Mouse (Mus musculus) CH12.LX (cell line): Measurements from ENCODE around the gene Olfr1150-ps1. TPM values are rescaled to one million over a fixed set of nuclear protein-coding genes. Genes with fewer than 3 reads are reported as not detected.

Source experiments
- DNase-seq: peaks from one replicate; pipeline ENCODE4 v3.0.0-alpha.2; 2013; ENCODE audit errors: extremely low read depth
- H3K27ac ChIP-seq: 2 replicates; pipeline ENCODE4 v1.5.1; 2012; ENCODE audit warnings: low read depth, mild to moderate bottlenecking, control low read depth, moderate library complexity; ENCODE audit not compliant: insufficient read depth
- H3K27me3 ChIP-seq: replicated peaks from 2 replicates; pipeline ENCODE3; 2012; ENCODE audit warnings: inconsistent platforms
- H3K36me3 ChIP-seq, 2 experiments: replicated peaks in 1 of 2; 2 replicates each; pipeline versions ENCODE3 to v1.6.1; 2012; ENCODE audit warnings: inconsistent platforms in 1 of 2, low read length in 1 of 2, mild to moderate bottlenecking in 1 of 2, mixed read lengths in 1 of 2, moderate library complexity in 1 of 2; ENCODE audit not compliant: control insufficient read depth in 1 of 2, insufficient read depth in 1 of 2
- H3K4me1 ChIP-seq, 2 experiments: 2 replicates each; pipeline ENCODE4 v1.6.1; 2012; ENCODE audit warnings: inconsistent platforms in 1 of 2, moderate library complexity in 1 of 2; ENCODE audit not compliant: insufficient read depth in 2 of 2, control insufficient read depth in 1 of 2
- H3K4me2 ChIP-seq: 2 replicates; pipeline ENCODE4 v1.6.1; 2012; ENCODE audit warnings: low read depth, mild to moderate bottlenecking, control low read depth; ENCODE audit not compliant: poor library complexity, insufficient read depth, severe bottlenecking
- H3K4me3 ChIP-seq, 3 experiments: fragments of 150-350 bp in 1 of 3; sonication (generic) in 1 of 3; replicated peaks in 1 of 3; 2 replicates each; pipeline versions ENCODE3 to v1.5.1; 2011 to 2012; ENCODE audit warnings: low read depth in 2 of 3, low read length in 2 of 3, mild to moderate bottlenecking in 2 of 3, moderate library complexity in 2 of 3, control low read depth in 1 of 3, improper control_type of control experiment in 1 of 3, inconsistent platforms in 1 of 3, mixed read lengths in 1 of 3; ENCODE audit not compliant: poor library complexity in 1 of 3
- H3K79me2 ChIP-seq: replicated peaks from 2 replicates; pipeline ENCODE4 v1.6.1; 2012; ENCODE audit warnings: mild to moderate bottlenecking, moderate library complexity; ENCODE audit not compliant: control insufficient read depth, poor library complexity, insufficient read depth, severe bottlenecking; ENCODE audit errors: extremely low read depth
- H3K9ac ChIP-seq: 2 replicates; pipeline ENCODE4 v1.6.1; 2012; ENCODE audit warnings: low read depth, mild to moderate bottlenecking, control low read depth, moderate library complexity; ENCODE audit not compliant: insufficient read depth
- H3K9me3 ChIP-seq: replicated peaks from 2 replicates; pipeline ENCODE3; 2012; ENCODE audit warnings: low read length, inconsistent platforms, mixed read lengths
- CHD1 ChIP-seq: IDR thresholded peaks from 2 replicates; pipeline ENCODE4 v1.6.1; 2012; ENCODE audit warnings: low read depth, low read length, improper control_type of control experiment, inconsistent platforms
- E2F4 ChIP-seq: IDR thresholded peaks from 2 replicates; pipeline ENCODE4 v1.6.1; 2011; ENCODE audit warnings: low read depth, low read length, improper control_type of control experiment; ENCODE audit not compliant: insufficient replicate concordance
- KAT2A ChIP-seq: IDR thresholded peaks from 2 replicates; pipeline ENCODE4 v1.6.1; 2012; ENCODE audit warnings: low read length, improper control_type of control experiment, inconsistent platforms; ENCODE audit not compliant: insufficient replicate concordance
- MAX ChIP-seq: IDR thresholded peaks from 2 replicates; pipeline ENCODE4 v1.6.1; 2011; ENCODE audit warnings: low read length, improper control_type of control experiment
- MAZ ChIP-seq: IDR thresholded peaks from 2 replicates; pipeline ENCODE4 v1.6.1; 2012; ENCODE audit warnings: low read depth, mild to moderate bottlenecking, inconsistent platforms, low read length, improper control_type of control experiment, moderate library complexity
- MXI1 ChIP-seq: IDR thresholded peaks from 2 replicates; pipeline ENCODE4 v1.6.1; 2011; ENCODE audit warnings: mild to moderate bottlenecking, low read depth, low read length, improper control_type of control experiment
- MYC ChIP-seq: IDR thresholded peaks from 2 replicates; pipeline ENCODE4 v1.6.1; 2011; ENCODE audit warnings: low read depth, mild to moderate bottlenecking, improper control_type of control experiment, low read length
- PAX5 ChIP-seq: IDR thresholded peaks from 2 replicates; pipeline ENCODE4 v1.6.1; 2012; ENCODE audit warnings: low read length, inconsistent platforms, mixed read lengths
- POLR2A ChIP-seq: IDR thresholded peaks from 2 replicates; pipeline ENCODE4 v1.6.1; 2011; ENCODE audit warnings: low read depth, mild to moderate bottlenecking, improper control_type of control experiment, low read length
- RAD21 ChIP-seq: IDR thresholded peaks from 2 replicates; pipeline ENCODE4 v1.6.1; 2011; ENCODE audit warnings: low read depth, mild to moderate bottlenecking, low read length, improper control_type of control experiment, moderate library complexity
- SIN3A ChIP-seq: IDR thresholded peaks from 2 replicates; pipeline ENCODE4 v1.6.1; 2012; ENCODE audit warnings: low read length, improper control_type of control experiment, inconsistent platforms
- SMC3 ChIP-seq: IDR thresholded peaks from 2 replicates; pipeline ENCODE4 v1.6.1; 2011; ENCODE audit warnings: low read depth, low read length, improper control_type of control experiment
- TBP ChIP-seq: conservative IDR thresholded peaks from 2 replicates; pipeline ENCODE4 v1.6.1; 2011; ENCODE audit warnings: low read depth, low read length, improper control_type of control experiment
- TCF12 ChIP-seq: IDR thresholded peaks from 2 replicates; pipeline ENCODE4 v1.6.1; 2014; ENCODE audit warnings: low read depth, mild to moderate bottlenecking, inconsistent platforms, low read length, improper control_type of control experiment
- UBTF ChIP-seq: IDR thresholded peaks from 2 replicates; pipeline ENCODE4 v1.6.1; 2012; ENCODE audit warnings: low read depth, mild to moderate bottlenecking, inconsistent platforms, low read length, improper control_type of control experiment, moderate library complexity
- USF2 ChIP-seq: conservative IDR thresholded peaks from 2 replicates; pipeline ENCODE4 v1.6.1; 2011; ENCODE audit warnings: low read depth, low read length, improper control_type of control experiment
- ZC3H11A ChIP-seq: IDR thresholded peaks from 2 replicates; pipeline ENCODE4 v1.6.1; 2012; ENCODE audit warnings: low read depth, mild to moderate bottlenecking, inconsistent platforms, low read length, improper control_type of control experiment
- ZKSCAN1 ChIP-seq: IDR thresholded peaks from 2 replicates; pipeline ENCODE4 v1.6.1; 2012; ENCODE audit warnings: low read depth, inconsistent platforms, low read length, improper control_type of control experiment, borderline replicate concordance
- ZMIZ1 ChIP-seq: IDR thresholded peaks from 2 replicates; pipeline ENCODE4 v1.6.1; 2012; ENCODE audit warnings: low read depth, mild to moderate bottlenecking, inconsistent platforms, low read length, improper control_type of control experiment
- ZNF384 ChIP-seq: IDR thresholded peaks from 2 replicates; pipeline ENCODE4 v1.6.1; 2012; ENCODE audit warnings: low read depth, low read length, improper control_type of control experiment, inconsistent platforms
- dilution Hi-C: fragments of 300-500 bp; cut with MboI; formaldehyde crosslinking; loops from 2 replicates; pipeline ENCODE4 v1.14.3; 2020; ENCODE audit warnings: low sequenced_read_pairs; ENCODE audit not compliant: extremely low pct_unique_long_range_greater_than_20kb, extremely low pct_ligation_motif_present
- in situ Hi-C: fragments of 300-500 bp; cut with MboI; formaldehyde crosslinking; loops from 3 replicates; pipeline ENCODE4 v1.14.3; 2019; ENCODE audit warnings: low sequenced_read_pairs, low pct_ligation_motif_present, low pct_unique_long_range_greater_than_20kb, mixed read lengths
- polyA plus RNA-seq: library from polyadenylated mRNA; unstranded; fragments of >175 nt; gene quantifications from 2 replicates; pipeline ENCODE4 v1.2.1, GENCODE M21; 2012; ENCODE audit warnings: low read depth; ENCODE audit not compliant: insufficient read length
- total RNA-seq, 2 experiments: library from RNA; depleted of rRNA; stranded (reverse); fragments of 300-350 nt in 1 of 2; fragments of >200 nt in 1 of 2; gene quantifications; 2 replicates each; pipeline ENCODE4 v1.2.3; 2012 to 2014

Gene Olfr1150-ps1
- total and polyA plus RNA-seq, 3 experiments, result not detected

- H3K27me3 ChIP-seq, result no peaks in the 10 kb centered on the region
- H3K9ac ChIP-seq, result no peak within 1 kb of the TSS
- H3K4me2 ChIP-seq, result no peak within 1 kb of the TSS
- no peaks in the 10 kb centered on the region for H3K4me1 ChIP-seq
- dilution Hi-C loops, result no loop called here
- peaks cover 11% of the 10 kb centered on the region for H3K9me3 ChIP-seq
- TF ChIP-seq MYC (no peak), UBTF (no peak), TCF12 (no peak)
- no peaks in the 10 kb centered on the region for H3K79me2 ChIP-seq
- H3K27ac ChIP-seq, result no peak within 1 kb of the TSS
- no peak within 1 kb of the TSS for H3K4me3 ChIP-seq
- H3K36me3 ChIP-seq, result no peaks in the 10 kb centered on the region
- DNase-seq, result no peak
- in situ Hi-C loops, result no loop called here
Observed at GRCm38 (mm10) chr2:87855562-87855961, 11.8 kb downstream of the Olfr1150-ps1 start, which contains the start of gene Olfr1151. TSS of gene Olfr1151 (plus strand) at chr2:87855862.

- no peak for DNase-seq
Observed at GRCm38 (mm10) chr2:87866192-87866591, 22.4 kb downstream of the Olfr1150-ps1 start, which contains the start of gene Olfr1152. TSS of gene Olfr1152 (plus strand) at chr2:87866492.

GRCm38 (mm10) chr2:87894662-87895061 is 50.9 kb downstream of the Olfr1150-ps1 start, which contains the start of gene Olfr1153:
TSS of gene Olfr1153 (plus strand) at chr2:87894962.
- no peak for DNase-seq
- Histone ChIP-seq H3K79me2 (no peaks in the 10 kb centered on the region), H3K27me3 (no peaks in the 10 kb centered on the region), H3K9me3 (peaks cover 13% of the 10 kb centered on the region), H3K4me1 (no peaks in the 10 kb centered on the region), H3K9ac (no peak within 1 kb of the TSS), H3K36me3 (no peaks in the 10 kb centered on the region), H3K27ac (no peak within 1 kb of the TSS), H3K4me3 (no peak within 1 kb of the TSS), H3K4me2 (no peak within 1 kb of the TSS)
- dilution Hi-C loops, result no loop called here
- TF ChIP-seq ZC3H11A (no peak), RAD21 (no peak), E2F4 (no peak), KAT2A (no peak), MAZ (no peak), USF2 (no peak), ZNF384 (no peak), POLR2A (no peak), PAX5 (no peak), CHD1 (no peak), ZKSCAN1 (no peak), MAX (no peak)
- in situ Hi-C loops, result no loop called here

More at GRCm38 (mm10) chr2:87866192-87866591, 22.4 kb downstream of the Olfr1150-ps1 start, which contains the start of gene Olfr1152:
- no peak within 1 kb of the TSS for H3K4me3 ChIP-seq
- no peaks in the 10 kb centered on the region for H3K79me2 ChIP-seq
- TF ChIP-seq SMC3, result no peak
- TF ChIP-seq MXI1, result no peak
- no peak for TF ChIP-seq ZKSCAN1
- no peak for TF ChIP-seq KAT2A
- TF ChIP-seq SIN3A, result no peak
- TF ChIP-seq ZMIZ1, result no peak
- no peak for TF ChIP-seq UBTF
- no peak for TF ChIP-seq E2F4
- TF ChIP-seq RAD21, result no peak
- no peak for TF ChIP-seq TBP
- H3K4me2 ChIP-seq, result no peak within 1 kb of the TSS
- H3K9ac ChIP-seq, result no peak within 1 kb of the TSS
- no peaks in the 10 kb centered on the region for H3K36me3 ChIP-seq
- dilution Hi-C loops, result no loop called here
- no peaks in the 10 kb centered on the region for H3K27me3 ChIP-seq
- H3K9me3 ChIP-seq, result peaks cover 15% of the 10 kb centered on the region
- no peak within 1 kb of the TSS for H3K27ac ChIP-seq
- in situ Hi-C loops, result no loop called here
- no peaks in the 10 kb centered on the region for H3K4me1 ChIP-seq
